Mouse (Mus musculus) CH12.LX (cell line): ENCODE data around the gene Phf13. TPM values are rescaled to one million over a fixed set of nuclear protein-coding genes. Genes with fewer than 3 reads are reported as not detected.
A peak's percentile ranks its signal among the peaks of the same experiment; 100 is the strongest.

ENCODE experiments used
- DNase-seq: peaks from one replicate; pipeline ENCODE4 v3.0.0-alpha.2; 2013; ENCODE audit errors: extremely low read depth
- H3K27ac ChIP-seq: 2 replicates; pipeline ENCODE4 v1.5.1; 2012; ENCODE audit warnings: low read depth, mild to moderate bottlenecking, control low read depth, moderate library complexity; ENCODE audit not compliant: insufficient read depth
- H3K27me3 ChIP-seq: replicated peaks from 2 replicates; pipeline ENCODE3; 2012; ENCODE audit warnings: inconsistent platforms
- H3K36me3 ChIP-seq, 2 experiments: replicated peaks in 1 of 2; 2 replicates each; pipeline versions ENCODE3 to v1.6.1; 2012; ENCODE audit warnings: inconsistent platforms in 1 of 2, low read length in 1 of 2, mild to moderate bottlenecking in 1 of 2, mixed read lengths in 1 of 2, moderate library complexity in 1 of 2; ENCODE audit not compliant: control insufficient read depth in 1 of 2, insufficient read depth in 1 of 2
- H3K4me1 ChIP-seq, 2 experiments: 2 replicates each; pipeline ENCODE4 v1.6.1; 2012; ENCODE audit warnings: inconsistent platforms in 1 of 2, moderate library complexity in 1 of 2; ENCODE audit not compliant: insufficient read depth in 2 of 2, control insufficient read depth in 1 of 2
- H3K4me2 ChIP-seq: 2 replicates; pipeline ENCODE4 v1.6.1; 2012; ENCODE audit warnings: low read depth, mild to moderate bottlenecking, control low read depth; ENCODE audit not compliant: poor library complexity, insufficient read depth, severe bottlenecking
- H3K4me3 ChIP-seq, 3 experiments: fragments of 150-350 bp in 1 of 3; sonication (generic) in 1 of 3; replicated peaks in 1 of 3; 2 replicates each; pipeline versions ENCODE3 to v1.5.1; 2011 to 2012; ENCODE audit warnings: low read depth in 2 of 3, low read length in 2 of 3, mild to moderate bottlenecking in 2 of 3, moderate library complexity in 2 of 3, control low read depth in 1 of 3, improper control_type of control experiment in 1 of 3, inconsistent platforms in 1 of 3, mixed read lengths in 1 of 3; ENCODE audit not compliant: poor library complexity in 1 of 3
- H3K79me2 ChIP-seq: replicated peaks from 2 replicates; pipeline ENCODE4 v1.6.1; 2012; ENCODE audit warnings: mild to moderate bottlenecking, moderate library complexity; ENCODE audit not compliant: control insufficient read depth, poor library complexity, insufficient read depth, severe bottlenecking; ENCODE audit errors: extremely low read depth
- H3K9ac ChIP-seq: 2 replicates; pipeline ENCODE4 v1.6.1; 2012; ENCODE audit warnings: low read depth, mild to moderate bottlenecking, control low read depth, moderate library complexity; ENCODE audit not compliant: insufficient read depth
- H3K9me3 ChIP-seq: replicated peaks from 2 replicates; pipeline ENCODE3; 2012; ENCODE audit warnings: low read length, inconsistent platforms, mixed read lengths
- BHLHE40 ChIP-seq: IDR thresholded peaks from 2 replicates; pipeline ENCODE4 v1.6.1; 2011; ENCODE audit warnings: mild to moderate bottlenecking, low read depth, low read length, improper control_type of control experiment
- CHD2 ChIP-seq: IDR thresholded peaks from 2 replicates; pipeline ENCODE4 v1.6.1; 2011; ENCODE audit warnings: low read length, improper control_type of control experiment
- CTCF ChIP-seq, 2 experiments: IDR thresholded peaks in 1 of 2; conservative IDR thresholded peaks in 1 of 2; 2 replicates each; pipeline ENCODE4 v1.5.1; 2011 to 2012; ENCODE audit warnings: low read depth in 2 of 2, low read length in 2 of 2, improper control_type of control experiment in 1 of 2, inconsistent platforms in 1 of 2, mild to moderate bottlenecking in 1 of 2, moderate library complexity in 1 of 2
- E2F4 ChIP-seq: IDR thresholded peaks from 2 replicates; pipeline ENCODE4 v1.6.1; 2011; ENCODE audit warnings: low read depth, low read length, improper control_type of control experiment; ENCODE audit not compliant: insufficient replicate concordance
- EP300 ChIP-seq: IDR thresholded peaks from 2 replicates; pipeline ENCODE4 v1.6.1; 2011; ENCODE audit warnings: low read length, improper control_type of control experiment
- GABPA ChIP-seq: IDR thresholded peaks from 2 replicates; pipeline ENCODE4 v1.6.1; 2012; ENCODE audit warnings: low read depth, low read length, improper control_type of control experiment, inconsistent platforms; ENCODE audit not compliant: insufficient replicate concordance
- HCFC1 ChIP-seq: IDR thresholded peaks from 2 replicates; pipeline ENCODE4 v1.6.1; 2012; ENCODE audit warnings: low read depth, mild to moderate bottlenecking, inconsistent platforms, low read length, improper control_type of control experiment
- IRF4 ChIP-seq: IDR thresholded peaks from 2 replicates; pipeline ENCODE4 v1.6.1; 2014; ENCODE audit warnings: low read depth, mild to moderate bottlenecking, inconsistent platforms, low read length, improper control_type of control experiment
- KAT2A ChIP-seq: IDR thresholded peaks from 2 replicates; pipeline ENCODE4 v1.6.1; 2012; ENCODE audit warnings: low read length, improper control_type of control experiment, inconsistent platforms; ENCODE audit not compliant: insufficient replicate concordance
- MAFK ChIP-seq: IDR thresholded peaks from 2 replicates; pipeline ENCODE4 v1.6.1; 2011; ENCODE audit warnings: low read length, improper control_type of control experiment; ENCODE audit not compliant: insufficient replicate concordance
- MAX ChIP-seq: IDR thresholded peaks from 2 replicates; pipeline ENCODE4 v1.6.1; 2011; ENCODE audit warnings: low read length, improper control_type of control experiment
- MAZ ChIP-seq: IDR thresholded peaks from 2 replicates; pipeline ENCODE4 v1.6.1; 2012; ENCODE audit warnings: low read depth, mild to moderate bottlenecking, inconsistent platforms, low read length, improper control_type of control experiment, moderate library complexity
- MXI1 ChIP-seq: IDR thresholded peaks from 2 replicates; pipeline ENCODE4 v1.6.1; 2011; ENCODE audit warnings: mild to moderate bottlenecking, low read depth, low read length, improper control_type of control experiment
- MYC ChIP-seq: IDR thresholded peaks from 2 replicates; pipeline ENCODE4 v1.6.1; 2011; ENCODE audit warnings: low read depth, mild to moderate bottlenecking, improper control_type of control experiment, low read length
- POLR2A ChIP-seq: IDR thresholded peaks from 2 replicates; pipeline ENCODE4 v1.6.1; 2011; ENCODE audit warnings: low read depth, mild to moderate bottlenecking, improper control_type of control experiment, low read length
- POLR2AphosphoS2 ChIP-seq: IDR thresholded peaks from 2 replicates; pipeline ENCODE4 v1.6.1; 2011; ENCODE audit warnings: low read depth, low read length, improper control_type of control experiment
- SIN3A ChIP-seq: IDR thresholded peaks from 2 replicates; pipeline ENCODE4 v1.6.1; 2012; ENCODE audit warnings: low read length, improper control_type of control experiment, inconsistent platforms
- TBP ChIP-seq: conservative IDR thresholded peaks from 2 replicates; pipeline ENCODE4 v1.6.1; 2011; ENCODE audit warnings: low read depth, low read length, improper control_type of control experiment
- TCF12 ChIP-seq: IDR thresholded peaks from 2 replicates; pipeline ENCODE4 v1.6.1; 2014; ENCODE audit warnings: low read depth, mild to moderate bottlenecking, inconsistent platforms, low read length, improper control_type of control experiment
- UBTF ChIP-seq: IDR thresholded peaks from 2 replicates; pipeline ENCODE4 v1.6.1; 2012; ENCODE audit warnings: low read depth, mild to moderate bottlenecking, inconsistent platforms, low read length, improper control_type of control experiment, moderate library complexity
- USF1 ChIP-seq: IDR thresholded peaks from 2 replicates; pipeline ENCODE4 v1.6.1; 2014; ENCODE audit warnings: low read depth, mild to moderate bottlenecking, inconsistent platforms, low read length, improper control_type of control experiment
- ZC3H11A ChIP-seq: IDR thresholded peaks from 2 replicates; pipeline ENCODE4 v1.6.1; 2012; ENCODE audit warnings: low read depth, mild to moderate bottlenecking, inconsistent platforms, low read length, improper control_type of control experiment
- ZKSCAN1 ChIP-seq: IDR thresholded peaks from 2 replicates; pipeline ENCODE4 v1.6.1; 2012; ENCODE audit warnings: low read depth, inconsistent platforms, low read length, improper control_type of control experiment, borderline replicate concordance
- dilution Hi-C: fragments of 300-500 bp; cut with MboI; formaldehyde crosslinking; loops from 2 replicates; pipeline ENCODE4 v1.14.3; 2020; ENCODE audit warnings: low sequenced_read_pairs; ENCODE audit not compliant: extremely low pct_unique_long_range_greater_than_20kb, extremely low pct_ligation_motif_present
- in situ Hi-C: fragments of 300-500 bp; cut with MboI; formaldehyde crosslinking; loops from 3 replicates; pipeline ENCODE4 v1.14.3; 2019; ENCODE audit warnings: low sequenced_read_pairs, low pct_ligation_motif_present, low pct_unique_long_range_greater_than_20kb, mixed read lengths
- polyA plus RNA-seq: library from polyadenylated mRNA; unstranded; fragments of >175 nt; gene quantifications from 2 replicates; pipeline ENCODE4 v1.2.1, GENCODE M21; 2012; ENCODE audit warnings: low read depth; ENCODE audit not compliant: insufficient read length
- total RNA-seq, 2 experiments: library from RNA; depleted of rRNA; stranded (reverse); fragments of 300-350 nt in 1 of 2; fragments of >200 nt in 1 of 2; gene quantifications; 2 replicates each; pipeline ENCODE4 v1.2.3; 2012 to 2014

Phf13 gene
- total and polyA plus RNA-seq, 3 experiments, result 1.9 to 5.0 (median 4.9) TPM

DNA sequence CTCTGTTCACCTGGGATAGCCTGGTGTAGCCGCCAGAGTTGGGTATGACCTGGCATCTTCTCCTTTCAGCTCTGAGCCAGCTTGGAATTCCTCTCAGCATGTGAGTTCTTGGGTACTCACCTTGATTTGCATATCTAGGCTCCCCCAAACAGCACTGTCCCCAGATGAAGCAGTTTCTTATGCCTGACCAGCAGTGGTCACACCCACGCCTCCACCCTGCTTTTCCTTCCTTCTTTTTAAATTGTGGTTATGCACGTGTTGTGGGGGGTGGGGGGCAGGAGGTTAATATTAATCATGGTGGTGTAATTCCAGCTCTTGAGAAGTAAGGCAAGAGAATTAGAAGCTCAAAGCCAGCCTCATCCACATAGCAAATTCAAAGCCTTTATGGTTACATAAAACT lies 33.2 kb downstream of the Phf13 start:
- Histone ChIP-seq H3K4me3 (no peak overlapping the region), H3K4me2 (no peak overlapping the region), H3K36me3 (peaks cover 60 to 93% of the 10 kb centered on the region in 2 experiments), H3K4me1 (peaks cover 0 to 10% of the 10 kb centered on the region in 2 experiments; a peak in 1 of 4 replicates), H3K79me2 (no peaks in the 10 kb centered on the region), H3K9me3 (peaks cover 2% of the 10 kb centered on the region), H3K9ac (no peak overlapping the region), H3K27ac (no peak overlapping the region), H3K27me3 (no peaks in the 10 kb centered on the region)
- in situ Hi-C loops (no loop called here), dilution Hi-C loops (no loop called here)
- TF ChIP-seq BHLHE40 (0 out of 2 replicates have a peak, but pooled peaks have one; percentile 27), CHD2 (no peak), E2F4 (no peak), MAFK (no peak), MAZ (no peak), GABPA (no peak), MYC (no peak)
- DNase-seq, result no peak

DNA sequence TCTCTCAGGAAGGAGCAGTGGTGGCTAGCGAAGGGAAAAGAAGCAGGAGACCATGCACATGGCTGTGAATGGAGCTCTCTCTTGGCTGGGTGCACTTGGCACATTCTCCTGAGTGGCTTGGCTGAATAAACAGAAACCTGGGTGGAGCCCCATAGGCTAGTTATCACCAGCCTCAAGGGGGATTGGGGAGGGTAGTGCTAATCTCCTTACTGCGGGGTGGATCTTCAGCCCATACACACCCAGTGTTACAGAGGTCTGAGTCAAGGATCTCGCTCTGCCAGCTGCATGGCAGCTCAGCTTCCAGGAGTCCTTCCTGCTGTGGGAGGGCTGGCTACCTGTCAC lies 35.6 kb downstream of the Phf13 start:
- H3K4me1 ChIP-seq, result peaks cover 0 to 10% of the 10 kb centered on the region in 2 experiments; a peak in 1 of 4 replicates
- dilution Hi-C loops (no loop called here), in situ Hi-C loops (no loop called here)
- DNase-seq, result no peak
- no peak overlapping the region for H3K9ac ChIP-seq
- no peak overlapping the region for H3K27ac ChIP-seq
- no peaks in the 10 kb centered on the region for H3K27me3 ChIP-seq
- H3K4me2 ChIP-seq, result no peak overlapping the region
- peaks cover 2% of the 10 kb centered on the region for H3K9me3 ChIP-seq
- peaks cover 76 to 94% of the 10 kb centered on the region in 2 experiments for H3K36me3 ChIP-seq
- no peak for TF ChIP-seq MYC
- TF ChIP-seq MAX, result no peak
- no peak for TF ChIP-seq EP300
- no peak for TF ChIP-seq KAT2A
- TF ChIP-seq USF1, result no peak
- no peak for TF ChIP-seq SIN3A
- no peak for TF ChIP-seq UBTF
- no peak for TF ChIP-seq ZKSCAN1
- no peak for TF ChIP-seq POLR2AphosphoS2
- TF ChIP-seq HCFC1, result no peak
- no peak for TF ChIP-seq CTCF (conservative IDR thresholded peaks at IDR 0.05 in 1 of 2, IDR thresholded peaks at IDR 0.05 in 1 of 2; ENCODE audit: low read depth in 2 of 2, low read length in 2 of 2)
- TF ChIP-seq POLR2A, result no peak
- no peak for TF ChIP-seq TBP
- no peak for TF ChIP-seq IRF4
- TF ChIP-seq ZC3H11A, result no peak
- no peak for TF ChIP-seq MXI1
- no peak for TF ChIP-seq TCF12
- H3K4me3 ChIP-seq, result no peak overlapping the region
- H3K79me2 ChIP-seq, result no peaks in the 10 kb centered on the region
